Mouse (Mus musculus): ENCODE measurements around the gene Tgfbr2.

DNA sequence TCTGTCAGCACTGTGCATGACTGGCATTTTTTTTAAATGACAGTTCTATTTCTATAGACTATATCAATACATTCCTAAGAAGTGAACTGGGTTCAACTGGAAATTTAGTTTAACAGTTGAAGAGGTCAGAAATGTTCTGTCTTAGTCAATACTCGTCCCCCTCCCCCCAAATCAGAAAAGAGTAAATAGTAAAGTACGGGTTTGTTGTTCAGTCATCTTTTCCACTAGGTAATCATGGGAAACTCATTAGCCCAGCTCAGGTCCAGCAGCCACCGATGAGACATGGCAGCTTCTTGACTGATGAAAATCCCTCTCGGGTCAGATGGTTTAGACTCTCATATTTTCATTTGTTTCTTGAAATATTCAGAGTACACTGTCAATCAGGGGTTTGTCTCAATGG, 99.0 kb downstream of the Tgfbr2 start:
- TF ChIP-seq MAX (IDR thresholded peaks at IDR 0.05; ENCODE audit: low read depth) (no peak), POLR2A (IDR thresholded peaks at IDR 0.05; ENCODE audit: insufficient read length, low read depth) (no peak), USF1 (IDR thresholded peaks at IDR 0.05; ENCODE audit: low read depth) (no peak), POLR2AphosphoS2 (IDR thresholded peaks at IDR 0.05; ENCODE audit: insufficient read length, low read depth) (no peak), E2F4 (IDR thresholded peaks at IDR 0.05; ENCODE audit: insufficient read depth) (no peak), TCF3 (IDR thresholded peaks at IDR 0.05; ENCODE audit: insufficient read length, low read depth) (no peak), TCF12 (IDR thresholded peaks at IDR 0.05; ENCODE audit: insufficient read depth, poor library complexity, severe bottlenecking) (no peak), MYOG (IDR thresholded peaks at IDR 0.05; ENCODE audit: control insufficient read depth in 1 of 3, insufficient read depth in 1 of 3, insufficient read length in 2 of 3, low read depth in 2 of 3) (no peak), REST (IDR thresholded peaks at IDR 0.05; ENCODE audit: insufficient read depth, insufficient read length) (no peak), SRF (IDR thresholded peaks at IDR 0.05; ENCODE audit: control insufficient read depth, insufficient read length, low read depth) (no peak), MYOD1 (IDR thresholded peaks at IDR 0.05; ENCODE audit: control insufficient read depth in 1 of 3, insufficient read length in 2 of 3, low read depth in 2 of 3) (no peak)
